Mouse (Mus musculus): Measurements from ENCODE around the gene Tmem119. TPM values are rescaled to one million over a fixed set of nuclear protein-coding genes. Genes with fewer than 3 reads are reported as not detected.
"Not testable (repeated sequence)": the region's sequence is repeated elsewhere in the genome, so short reads cannot be mapped to it uniquely, and the experiment has no call there.

The Tmem119 gene
- polyA plus RNA-seq, 1 experiment from 2014 or later = 5.0 TPM

GRCm38 (mm10) chr5:113812638-113813037 is 12.3 kb upstream of the Tmem119 start:
- H3K4me3 ChIP-seq (replicated peaks; ENCODE audit: low read length) = no peak overlapping the region
- 86% methylated on average over 2 of the region's 2 CpGs for WGBS
- ATAC-seq (ENCODE audit: low FRiP score) (no peak), DNase-seq (ENCODE audit: low spot score) (no peak)
- no peaks in the 10 kb centered on the region for H3K27me3 ChIP-seq (ENCODE audit: control insufficient read depth, insufficient read depth, low read length)
- H3K27ac ChIP-seq = no peak overlapping the region
- no peaks in the 10 kb centered on the region for H3K4me1 ChIP-seq (replicated peaks; ENCODE audit: control insufficient read depth, insufficient read depth, low read length)
- no peaks in the 10 kb centered on the region for H3K36me3 ChIP-seq (replicated peaks; ENCODE audit: control insufficient read depth, insufficient read depth)
- H3K4me2 ChIP-seq (replicated peaks) = no peak overlapping the region
- H3K9ac ChIP-seq = no peak overlapping the region
- peaks cover 9% of the 10 kb centered on the region; the same call in 1 of the 2 replicates for H3K9me3 ChIP-seq (ENCODE audit: control insufficient read depth, low read length)

- ATAC-seq (ENCODE audit: low FRiP score); DNase-seq (ENCODE audit: low spot score): not testable (repeated sequence)
Measured at GRCm38 (mm10) chr5:113811824-113812420, 11.6 kb upstream of the Tmem119 start.

GRCm38 (mm10) chr5:113810111-113810510 is 9.8 kb upstream of the Tmem119 start:
- H3K9me3 ChIP-seq (ENCODE audit: control insufficient read depth, low read length) = peaks cover 9% of the 10 kb centered on the region; the same call in 1 of the 2 replicates
- H3K4me1 ChIP-seq (replicated peaks; ENCODE audit: control insufficient read depth, insufficient read depth, low read length) = no peaks in the 10 kb centered on the region
- H3K27me3 ChIP-seq (ENCODE audit: control insufficient read depth, insufficient read depth, low read length) = no peaks in the 10 kb centered on the region
- 89% methylated on average over 4 of the region's 4 CpGs for WGBS
- no peak overlapping the region for H3K4me3 ChIP-seq (replicated peaks; ENCODE audit: low read length)
- no peak overlapping the region for H3K9ac ChIP-seq
- H3K4me2 ChIP-seq (replicated peaks) = no peak overlapping the region
- ATAC-seq (ENCODE audit: low FRiP score) (no peak), DNase-seq (ENCODE audit: low spot score) (no peak)
- H3K27ac ChIP-seq = no peak overlapping the region
- no peaks in the 10 kb centered on the region for H3K36me3 ChIP-seq (replicated peaks; ENCODE audit: control insufficient read depth, insufficient read depth)

More at GRCm38 (mm10) chr5:113811824-113812420, 11.6 kb upstream of the Tmem119 start:
- not testable (repeated sequence) for H3K36me3 ChIP-seq (replicated peaks; ENCODE audit: control insufficient read depth, insufficient read depth); H3K4me1 ChIP-seq (replicated peaks; ENCODE audit: control insufficient read depth, insufficient read depth, low read length); H3K4me2 ChIP-seq (replicated peaks); H3K27me3 ChIP-seq (ENCODE audit: control insufficient read depth, insufficient read depth, low read length); H3K4me3 ChIP-seq (replicated peaks; ENCODE audit: low read length); H3K27ac ChIP-seq; H3K9ac ChIP-seq; H3K9me3 ChIP-seq (ENCODE audit: control insufficient read depth, low read length)
- WGBS = 28% methylated on average over 11 of the region's 12 CpGs

- no peaks in the 10 kb centered on the region for H3K4me1 ChIP-seq (replicated peaks; ENCODE audit: control insufficient read depth, insufficient read depth, low read length)
- no peaks in the 10 kb centered on the region for H3K36me3 ChIP-seq (replicated peaks; ENCODE audit: control insufficient read depth, insufficient read depth)
- DNase-seq (ENCODE audit: low spot score) (no peak), ATAC-seq (ENCODE audit: low FRiP score) (no peak)
- no peaks in the 10 kb centered on the region for H3K27me3 ChIP-seq (ENCODE audit: control insufficient read depth, insufficient read depth, low read length)
- H3K9me3 ChIP-seq (ENCODE audit: control insufficient read depth, low read length) = peaks cover 9% of the 10 kb centered on the region; the same call in 1 of the 2 replicates
- H3K9ac ChIP-seq = no peak overlapping the region
- no peak overlapping the region for H3K27ac ChIP-seq
- no peak overlapping the region for H3K4me3 ChIP-seq (replicated peaks; ENCODE audit: low read length)
- 91% methylated on average over 2 of the region's 2 CpGs for WGBS
- no peak overlapping the region for H3K4me2 ChIP-seq (replicated peaks)
Measured at GRCm38 (mm10) chr5:113808177-113808576, 7.9 kb upstream of the Tmem119 start.

GRCm38 (mm10) chr5:113807712-113808111 is 7.4 kb upstream of the Tmem119 start:
- Histone ChIP-seq H3K4me1 (replicated peaks; ENCODE audit: control insufficient read depth, insufficient read depth, low read length) (no peaks in the 10 kb centered on the region), H3K27ac (no peak overlapping the region), H3K27me3 (ENCODE audit: control insufficient read depth, insufficient read depth, low read length) (no peaks in the 10 kb centered on the region), H3K9ac (no peak overlapping the region), H3K36me3 (replicated peaks; ENCODE audit: control insufficient read depth, insufficient read depth) (no peaks in the 10 kb centered on the region), H3K9me3 (ENCODE audit: control insufficient read depth, low read length) (peaks cover 9% of the 10 kb centered on the region; the same call in 1 of the 2 replicates), H3K4me3 (replicated peaks; ENCODE audit: low read length) (no peak overlapping the region), H3K4me2 (replicated peaks) (no peak overlapping the region)
- WGBS = 62% methylated on average over 9 of the region's 9 CpGs
- DNase-seq (ENCODE audit: low spot score) = no peak
- ATAC-seq (ENCODE audit: low FRiP score) = no peak

GRCm38 (mm10) chr5:113806414-113806813 is 6.1 kb upstream of the Tmem119 start:
- H3K9me3 ChIP-seq (ENCODE audit: control insufficient read depth, low read length) = peaks cover 7% of the 10 kb centered on the region; the same call in 1 of the 2 replicates
- WGBS = 48% methylated on average over 10 of the region's 10 CpGs

GRCm38 (mm10) chr5:113805301-113805700 is 5.0 kb upstream of the Tmem119 start:
- no peak for ATAC-seq (ENCODE audit: low FRiP score)
- 93% methylated on average over 9 of the region's 9 CpGs for WGBS
- Histone ChIP-seq H3K36me3 (replicated peaks; ENCODE audit: control insufficient read depth, insufficient read depth) (no peaks in the 10 kb centered on the region), H3K4me1 (replicated peaks; ENCODE audit: control insufficient read depth, insufficient read depth, low read length) (no peaks in the 10 kb centered on the region; the same call in 1 of the 2 replicates), H3K9ac (no peak overlapping the region), H3K9me3 (ENCODE audit: control insufficient read depth, low read length) (0 out of 2 replicates have a peak, but pooled peaks cover 4% of the 10 kb centered on the region), H3K27me3 (ENCODE audit: control insufficient read depth, insufficient read depth, low read length) (no peaks in the 10 kb centered on the region), H3K4me3 (replicated peaks; ENCODE audit: low read length) (no peak overlapping the region), H3K27ac (no peak overlapping the region), H3K4me2 (replicated peaks) (no peak overlapping the region)
- no peak for DNase-seq (ENCODE audit: low spot score)

More at GRCm38 (mm10) chr5:113806414-113806813, 6.1 kb upstream of the Tmem119 start:
- Histone ChIP-seq H3K27ac (no peak overlapping the region), H3K27me3 (ENCODE audit: control insufficient read depth, insufficient read depth, low read length) (no peaks in the 10 kb centered on the region), H3K4me2 (replicated peaks) (no peak overlapping the region), H3K9ac (no peak overlapping the region), H3K4me3 (replicated peaks; ENCODE audit: low read length) (no peak overlapping the region), H3K4me1 (replicated peaks; ENCODE audit: control insufficient read depth, insufficient read depth, low read length) (no peaks in the 10 kb centered on the region), H3K36me3 (replicated peaks; ENCODE audit: control insufficient read depth, insufficient read depth) (no peaks in the 10 kb centered on the region)
- ATAC-seq (ENCODE audit: low FRiP score) = no peak
- no peak for DNase-seq (ENCODE audit: low spot score)

- WGBS = 70% methylated on average over 7 of the region's 7 CpGs
- Histone ChIP-seq H3K27ac (no peak overlapping the region), H3K4me1 (replicated peaks; ENCODE audit: control insufficient read depth, insufficient read depth, low read length) (no peaks in the 10 kb centered on the region; the same call in 1 of the 2 replicates), H3K4me2 (replicated peaks) (no peak overlapping the region), H3K9ac (no peak overlapping the region), H3K9me3 (ENCODE audit: control insufficient read depth, low read length) (no peaks in the 10 kb centered on the region), H3K27me3 (ENCODE audit: control insufficient read depth, insufficient read depth, low read length) (no peaks in the 10 kb centered on the region), H3K36me3 (replicated peaks; ENCODE audit: control insufficient read depth, insufficient read depth) (no peaks in the 10 kb centered on the region), H3K4me3 (replicated peaks; ENCODE audit: low read length) (no peak overlapping the region)
- DNase-seq (ENCODE audit: low spot score) (no peak), ATAC-seq (ENCODE audit: low FRiP score) (no peak)
Measured at GRCm38 (mm10) chr5:113804395-113804966, 4.2 kb upstream of the Tmem119 start.

GRCm38 (mm10) chr5:113799691-113800090 is 625 bp downstream of the Tmem119 start:
- no peaks in the 10 kb centered on the region; the same call in 1 of the 2 replicates for H3K4me1 ChIP-seq (replicated peaks; ENCODE audit: control insufficient read depth, insufficient read depth, low read length)
- 38% methylated on average over 5 of the region's 5 CpGs for WGBS
- 0 out of 2 replicates have a peak overlapping the region, but pooled peaks have one; percentile 21 for H3K4me2 ChIP-seq (replicated peaks)
- no peaks in the 10 kb centered on the region for H3K9me3 ChIP-seq (ENCODE audit: control insufficient read depth, low read length)
- ATAC-seq (ENCODE audit: low FRiP score) (no peak), DNase-seq (ENCODE audit: low spot score) (no peak)
- H3K27me3 ChIP-seq (ENCODE audit: control insufficient read depth, insufficient read depth, low read length) = no peaks in the 10 kb centered on the region
- H3K9ac ChIP-seq = no peak overlapping the region
- no peak overlapping the region for H3K27ac ChIP-seq
- no peaks in the 10 kb centered on the region for H3K36me3 ChIP-seq (replicated peaks; ENCODE audit: control insufficient read depth, insufficient read depth)
- H3K4me3 ChIP-seq (replicated peaks; ENCODE audit: low read length) = no peak overlapping the region; the same call in 1 of the 2 replicates

Data from hindbrain, embryonic 14.5 days (tissue).